Mouse (Mus musculus) lung, adult 2 months (tissue): ENCODE results near the gene AI837181.

Experiments used
- CTCF ChIP-seq: fragments of 200-500 bp; IDR thresholded peaks from 2 replicates; pipeline ENCODE4 v1.5.1; 2011; ENCODE audit warnings: mild to moderate bottlenecking, low read length, control low read depth; ENCODE audit not compliant: insufficient read depth
- POLR2A ChIP-seq: fragments of 200-500 bp; IDR thresholded peaks from 2 replicates; pipeline ENCODE4 v1.6.1; 2011; ENCODE audit warnings: low read depth, mild to moderate bottlenecking, control low read depth, low read length, borderline replicate concordance; ENCODE audit errors: extremely low read depth

DNA sequence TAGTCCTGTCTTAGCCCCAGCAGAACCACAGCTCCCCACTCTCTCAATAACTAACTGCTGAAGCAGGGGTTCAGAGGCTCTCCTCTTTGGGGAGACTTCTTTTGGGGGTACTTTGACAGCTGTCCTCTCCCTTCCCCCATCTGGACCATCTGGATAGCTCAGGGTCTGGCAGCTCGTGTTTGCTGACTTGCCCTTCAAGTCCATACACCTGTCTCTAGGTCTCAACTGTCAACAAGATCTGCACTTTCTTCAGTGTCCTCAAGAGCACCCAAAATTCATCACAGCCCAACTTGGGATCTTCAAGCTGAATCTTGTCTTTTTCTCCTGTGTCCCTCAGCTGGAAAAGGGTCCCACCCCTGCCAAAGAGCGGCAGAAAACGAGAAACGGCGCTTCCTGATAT lies 3.2 kb upstream of the AI837181 start:
- no peak for TF ChIP-seq CTCF
- TF ChIP-seq POLR2A, result no peak
